Mouse (Mus musculus) adipose tissue, adult 10 weeks (tissue): Measurements from ENCODE around the gene Hist1h3g. TPM values are rescaled to one million over a fixed set of nuclear protein-coding genes. Genes with fewer than 3 reads are reported as not detected.

ENCODE experiments used
- polyA plus RNA-seq: library from polyadenylated mRNA; stranded (reverse); fragments of 350-450 nt; fragmentation: Illumina TruSeq; extraction: RNeasy Lipid Tissue Mini Kit (QIAGEN cat#74804); gene quantifications from one replicate; pipeline ENCODE4 v1.2.3, GENCODE M21; 2014; ENCODE audit warnings: low read depth, low replicate concordance

The Hist1h3g gene
- polyA plus RNA-seq, 1 experiment from 2014 or later = not detected

Other genes starting within 250 kb of the Hist1h3g start
- 13.4 TPM for gene Zfp322a, start 166.2 kb upstream of the Hist1h3g start, polyA plus RNA-seq
- 5.0 TPM for gene Abt1, start 111.6 kb upstream of the Hist1h3g start, polyA plus RNA-seq
- gene Btn1a1, start 69.5 kb upstream of the Hist1h3g start, polyA plus RNA-seq = 0.19 TPM
- gene Btn2a2, start 46.6 kb upstream of the Hist1h3g start, polyA plus RNA-seq = not detected
- 24.5 TPM for gene Hist1h4h, start 4.4 kb upstream of the Hist1h3g start, polyA plus RNA-seq
- not detected for gene Hist1h2af, start 1.5 kb upstream of the Hist1h3g start, polyA plus RNA-seq
- gene Hist1h2bh, start 8.0 kb downstream of the Hist1h3g start, polyA plus RNA-seq = 0.24 TPM
- gene Hist1h3f, start 8.6 kb downstream of the Hist1h3g start, polyA plus RNA-seq = not detected
- not detected for gene Hist1h4f, start 16.2 kb downstream of the Hist1h3g start, polyA plus RNA-seq
- 0.16 TPM for gene Hist1h1d, start 17.8 kb downstream of the Hist1h3g start, polyA plus RNA-seq
- gene Hist1h3e, start 26.9 kb downstream of the Hist1h3g start, polyA plus RNA-seq = 0.67 TPM
- not detected for gene Hist1h2ae, start 35.8 kb downstream of the Hist1h3g start, polyA plus RNA-seq
- gene Hist1h2bg, start 36.0 kb downstream of the Hist1h3g start, polyA plus RNA-seq = 3.0 TPM
- gene Hist1h2bf, start 38.8 kb downstream of the Hist1h3g start, polyA plus RNA-seq = not detected
- gene Hist1h2ad, start 39.0 kb downstream of the Hist1h3g start, polyA plus RNA-seq = not detected
- 0.92 TPM for gene Hist1h3d, start 40.3 kb downstream of the Hist1h3g start, polyA plus RNA-seq
- gene Hist1h4d, start 46.2 kb downstream of the Hist1h3g start, polyA plus RNA-seq = 0.56 TPM
- gene Hist1h2be, start 85.7 kb downstream of the Hist1h3g start, polyA plus RNA-seq = 7.3 TPM
- gene Hist1h1e, start 87.1 kb downstream of the Hist1h3g start, polyA plus RNA-seq = 3.9 TPM
- gene Hist1h2ac, start 148.5 kb downstream of the Hist1h3g start, polyA plus RNA-seq = 0.42 TPM
- gene Hist1h2bc, start 148.8 kb downstream of the Hist1h3g start, polyA plus RNA-seq = 128 TPM
- gene Hist1h1t, start 160.4 kb downstream of the Hist1h3g start, polyA plus RNA-seq = not detected
- 0.73 TPM for gene Hist1h4c, start 163.0 kb downstream of the Hist1h3g start, polyA plus RNA-seq
- gene Hfe, start 175.4 kb downstream of the Hist1h3g start, polyA plus RNA-seq = 35.7 TPM
- 73.4 TPM for gene Hist1h1c, start 203.4 kb downstream of the Hist1h3g start, polyA plus RNA-seq
- not detected for gene Hist1h3c, start 210.2 kb downstream of the Hist1h3g start, polyA plus RNA-seq
- gene Hist1h2bb, start 211.3 kb downstream of the Hist1h3g start, polyA plus RNA-seq = not detected
- not detected for gene Hist1h2ab, start 215.7 kb downstream of the Hist1h3g start, polyA plus RNA-seq
- not detected for gene Hist1h3b, start 216.8 kb downstream of the Hist1h3g start, polyA plus RNA-seq
- not detected for gene Hist1h4b, start 221.6 kb downstream of the Hist1h3g start, polyA plus RNA-seq
- 2.5 TPM for gene Hist1h4a, start 225.8 kb downstream of the Hist1h3g start, polyA plus RNA-seq
- gene Hist1h3a, start 227.0 kb downstream of the Hist1h3g start, polyA plus RNA-seq = not detected
- gene Hist1h1a, start 228.2 kb downstream of the Hist1h3g start, polyA plus RNA-seq = not detected
- gene Trim38, start 234.5 kb downstream of the Hist1h3g start, polyA plus RNA-seq = 0.15 TPM